Mouse (Mus musculus): ENCODE results near the gene Shq1.

- no peak for TF ChIP-seq POLR2A (IDR thresholded peaks at IDR 0.05; ENCODE audit: low read depth, low read length)
- no peak for TF ChIP-seq CTCF (conservative IDR thresholded peaks at IDR 0.05; ENCODE audit: insufficient read depth, insufficient read length, low read depth, low read length)
Observed at GRCm38 (mm10) chr6:100628223-100628622, 42.7 kb downstream of the Shq1 start.

Data from kidney, adult 2 months (tissue).